Mouse (Mus musculus) stomach, postnatal 0 days (tissue): ENCODE measurements around the gene Cldn6. TPM values are rescaled to one million over a fixed set of nuclear protein-coding genes. Genes with fewer than 3 reads are reported as not detected.
A peak's percentile ranks its signal among the peaks of the same experiment; 100 is the strongest.

Experiments
- ATAC-seq: fragments of 200-750 bp; cut with Nextera tagmentation; 2 replicates; pipeline ENCODE4 v1.8.0; 2017; ENCODE audit not compliant: low FRiP score, low TSS enrichment
- DNase-seq: peaks from one replicate; pipeline ENCODE4 v3.0.0-alpha.2; 2016; ENCODE audit warnings: low spot score
- H3K27ac ChIP-seq: fragments of 300-500 bp; sonication (generic); replicated peaks from 2 replicates; pipeline ENCODE4 v1.5.1; 2014; ENCODE audit warnings: mild to moderate bottlenecking, control low read depth
- H3K27me3 ChIP-seq: fragments of 300-500 bp; sonication (generic); 2 replicates; pipeline ENCODE4 v1.6.1; 2014; ENCODE audit warnings: low read length; ENCODE audit not compliant: control insufficient read depth, insufficient read depth
- H3K36me3 ChIP-seq: fragments of 300-500 bp; sonication (generic); 2 replicates; pipeline ENCODE4 v1.6.1; 2014; ENCODE audit warnings: low read length, mixed read lengths; ENCODE audit not compliant: control insufficient read depth, insufficient read depth
- H3K4me1 ChIP-seq: fragments of 300-500 bp; sonication (generic); replicated peaks from 2 replicates; pipeline ENCODE4 v1.6.1; 2014; ENCODE audit warnings: antibody characterized with exemption; ENCODE audit not compliant: control insufficient read depth, insufficient read depth
- H3K4me2 ChIP-seq: fragments of 300-500 bp; sonication (generic); replicated peaks from 2 replicates; pipeline ENCODE4 v1.6.1; 2014; ENCODE audit warnings: low read depth, mild to moderate bottlenecking, control low read depth, moderate library complexity
- H3K4me3 ChIP-seq: fragments of 300-500 bp; sonication (generic); 2 replicates; pipeline ENCODE4 v1.5.1; 2014; ENCODE audit warnings: low read depth, low read length, control low read depth
- H3K9ac ChIP-seq: fragments of 300-500 bp; sonication (generic); 2 replicates; pipeline ENCODE4 v1.6.1; 2014; ENCODE audit warnings: mild to moderate bottlenecking, low read length, control low read depth, mixed read lengths
- H3K9me3 ChIP-seq: fragments of 300-500 bp; sonication (generic); 2 replicates; pipeline ENCODE4 v1.6.1; 2016; ENCODE audit warnings: low read length; ENCODE audit not compliant: control insufficient read depth
- CTCF ChIP-seq: IDR thresholded peaks from 2 replicates; pipeline ENCODE4 v1.5.1; 2016; ENCODE audit warnings: antibody characterized with exemption, low read depth, mild to moderate bottlenecking, moderate library complexity
- EP300 ChIP-seq: optimal IDR thresholded peaks from 2 replicates; pipeline ENCODE3; 2016; ENCODE audit warnings: antibody characterized with exemption
- WGBS: fragments of 180-500 bp; shearing (Covaris S2); extraction: QIAGEN DNeasy Blood & Tissue Kit; methylation state at CpG from one replicate; pipeline ENCODE4 v1.1.7; 2014; 5-methylcytosine and 5-hydroxymethylcytosine counted together
- polyA plus RNA-seq: library from polyadenylated mRNA; unstranded; fragments of >200 nt; fragmentation: Nextera tagmentation; extraction: Ambion mirVana; gene quantifications from 2 replicates; pipeline ENCODE4 v1.2.1, GENCODE M21; 2015

The Cldn6 gene
- polyA plus RNA-seq, 1 experiment from 2014 or later = 3.2 TPM

DNA sequence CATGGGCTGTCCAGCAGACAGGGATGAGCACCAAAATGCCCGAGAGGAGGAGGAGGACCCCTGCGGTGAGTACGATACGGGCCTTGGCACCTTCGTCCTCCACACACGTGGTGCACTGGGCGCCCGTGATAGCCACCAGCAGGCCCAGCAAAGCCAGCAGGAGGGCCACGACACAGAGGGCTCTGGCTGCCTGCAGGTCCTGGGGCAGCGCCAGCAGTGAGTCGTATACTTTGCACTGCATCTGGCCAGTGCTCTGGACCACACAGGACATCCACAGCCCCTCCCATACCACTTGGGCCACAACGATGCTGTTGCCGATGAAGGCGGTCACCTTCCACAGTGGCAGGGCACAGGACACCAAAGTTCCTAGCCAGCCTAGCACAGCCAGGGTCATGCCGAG is 4.2 kb downstream of the Cldn6 start:
- DNase-seq = no peak
- Histone ChIP-seq H3K36me3 (no peaks in the 10 kb centered on the region), H3K9me3 (no peaks in the 10 kb centered on the region), H3K27ac (no peak overlapping the region), H3K9ac (no peak overlapping the region), H3K4me2 (no peak overlapping the region), H3K4me3 (no peak overlapping the region), H3K4me1 (peaks cover 2% of the 10 kb centered on the region; the same call in 1 of the 2 replicates), H3K27me3 (0 out of 2 replicates have a peak, but pooled peaks cover 2% of the 10 kb centered on the region)
- 37% methylated on average over 15 of the region's 15 CpGs for WGBS
- TF ChIP-seq CTCF (no peak), EP300 (no peak)
- ATAC-seq = no peak

DNA sequence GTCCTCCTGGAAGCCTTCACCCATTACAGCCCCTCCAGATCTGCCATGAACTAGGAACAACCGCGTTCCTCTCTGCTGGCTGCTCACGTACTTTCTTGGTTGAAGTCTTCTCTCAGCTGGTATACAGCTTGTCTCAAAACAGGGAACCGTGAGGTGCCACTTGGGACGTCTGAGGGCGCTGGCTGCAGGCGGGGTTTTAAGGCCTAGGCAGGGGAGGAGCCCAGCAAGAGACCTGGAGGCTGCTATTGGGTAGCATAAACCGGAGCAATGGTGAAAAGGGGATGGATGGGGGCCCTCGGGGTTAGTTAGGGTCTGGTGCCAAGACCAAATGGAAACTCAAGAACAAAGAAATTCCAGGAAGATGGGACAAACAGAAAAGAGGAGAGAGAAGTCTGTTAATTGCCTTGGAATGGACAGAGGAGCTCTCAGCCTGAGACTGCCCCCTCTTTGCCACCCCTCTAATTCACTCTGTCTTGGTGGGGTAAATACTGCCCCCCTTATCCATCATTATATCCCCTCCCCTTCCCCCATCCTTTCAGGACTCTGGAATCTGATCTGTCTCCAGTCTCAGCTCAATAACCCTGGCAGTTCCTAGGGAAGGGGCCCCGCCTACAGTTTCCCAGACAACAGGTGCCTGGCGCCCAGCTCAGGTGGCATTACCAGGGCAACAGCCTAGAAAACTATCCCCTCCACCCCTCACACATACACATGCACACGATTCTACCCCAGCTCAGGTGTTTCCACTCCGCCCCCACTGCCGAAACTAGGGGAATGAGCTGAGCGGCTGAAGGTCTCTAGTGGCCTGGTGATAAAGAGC is 5.0 kb downstream of the Cldn6 start, which contains the start of gene Cldn9:
Gene Cldn9 (minus strand): TSS at position 171 of the 817 bp plus-strand sequence.
- no peak within 1 kb of the TSS for H3K4me3 ChIP-seq
- H3K4me2 ChIP-seq = no peak within 1 kb of the TSS
- WGBS = 29% methylated on average over 15 of the region's 15 CpGs
- H3K9me3 ChIP-seq = no peaks in the 10 kb centered on the region
- DNase-seq (no peak), ATAC-seq (no peak)
- H3K9ac ChIP-seq = no peak within 1 kb of the TSS
- 0 out of 2 replicates have a peak, but pooled peaks cover 2% of the 10 kb centered on the region for H3K27me3 ChIP-seq
- no peaks in the 10 kb centered on the region for H3K36me3 ChIP-seq
- peaks cover 2% of the 10 kb centered on the region; the same call in 1 of the 2 replicates for H3K4me1 ChIP-seq
- no peak for TF ChIP-seq EP300
- TF ChIP-seq CTCF = no peak
- H3K27ac ChIP-seq = no peak within 1 kb of the TSS

DNA sequence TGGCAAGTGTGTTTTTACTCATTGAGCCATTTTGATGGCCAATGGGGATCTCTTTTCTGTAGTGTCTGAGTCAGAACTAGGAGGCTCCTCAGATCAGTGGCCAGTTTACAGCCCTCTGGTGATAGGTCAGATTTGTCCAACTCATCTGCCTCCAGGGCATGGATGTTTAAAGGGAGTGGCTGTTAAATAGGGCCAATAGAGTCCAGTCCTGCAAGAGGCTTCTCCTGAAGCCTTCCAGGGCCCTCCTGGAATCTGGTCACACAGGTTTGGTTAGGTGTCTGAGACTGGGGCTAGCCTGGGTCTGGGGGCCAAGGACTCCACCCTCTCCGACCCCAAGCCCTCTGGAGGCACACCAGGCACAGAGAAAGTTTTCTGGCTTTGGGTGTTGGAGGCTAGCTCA is 15.4 kb downstream of the Cldn6 start:
- DNase-seq (no peak), ATAC-seq (no peak)
- H3K27me3 ChIP-seq = no peaks in the 10 kb centered on the region
- no peaks in the 10 kb centered on the region for H3K36me3 ChIP-seq
- TF ChIP-seq EP300 = no peak
- no peak for TF ChIP-seq CTCF
- WGBS = 61% methylated on average over 1 of the region's 1 CpGs
- H3K4me1 ChIP-seq = no peaks in the 10 kb centered on the region
- H3K4me3 ChIP-seq = no peak overlapping the region
- H3K9ac ChIP-seq = no peak overlapping the region
- no peak overlapping the region for H3K27ac ChIP-seq
- no peaks in the 10 kb centered on the region for H3K9me3 ChIP-seq
- no peak overlapping the region for H3K4me2 ChIP-seq

DNA sequence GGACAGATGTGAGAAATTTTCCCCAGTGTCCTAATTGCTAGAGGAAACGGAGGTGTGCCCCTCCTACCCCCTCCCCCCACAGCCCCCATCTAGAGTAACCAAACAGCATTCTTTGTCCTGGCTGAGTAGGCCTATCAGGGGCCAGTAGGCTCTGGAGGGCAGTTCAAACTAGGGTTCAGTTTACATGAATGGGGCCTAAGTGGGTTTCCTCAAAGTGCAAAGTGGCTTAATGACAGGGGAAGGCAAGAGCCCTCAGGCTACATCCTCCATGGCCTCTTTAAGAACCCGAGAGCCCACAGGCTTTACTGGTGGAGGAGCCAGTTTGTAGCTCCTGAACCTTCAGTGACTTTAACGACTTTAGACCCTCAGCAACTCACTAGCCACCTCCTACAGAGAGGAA is 16.8 kb downstream of the Cldn6 start:
- Histone ChIP-seq H3K27ac (no peak overlapping the region), H3K4me2 (no peak overlapping the region), H3K27me3 (no peaks in the 10 kb centered on the region), H3K4me3 (no peak overlapping the region), H3K4me1 (no peaks in the 10 kb centered on the region), H3K36me3 (no peaks in the 10 kb centered on the region), H3K9ac (no peak overlapping the region), H3K9me3 (no peaks in the 10 kb centered on the region)
- WGBS = 27% methylated on average over 3 of the region's 3 CpGs
- ATAC-seq = no peak
- no peak for TF ChIP-seq CTCF
- no peak for TF ChIP-seq EP300
- no peak for DNase-seq

DNA sequence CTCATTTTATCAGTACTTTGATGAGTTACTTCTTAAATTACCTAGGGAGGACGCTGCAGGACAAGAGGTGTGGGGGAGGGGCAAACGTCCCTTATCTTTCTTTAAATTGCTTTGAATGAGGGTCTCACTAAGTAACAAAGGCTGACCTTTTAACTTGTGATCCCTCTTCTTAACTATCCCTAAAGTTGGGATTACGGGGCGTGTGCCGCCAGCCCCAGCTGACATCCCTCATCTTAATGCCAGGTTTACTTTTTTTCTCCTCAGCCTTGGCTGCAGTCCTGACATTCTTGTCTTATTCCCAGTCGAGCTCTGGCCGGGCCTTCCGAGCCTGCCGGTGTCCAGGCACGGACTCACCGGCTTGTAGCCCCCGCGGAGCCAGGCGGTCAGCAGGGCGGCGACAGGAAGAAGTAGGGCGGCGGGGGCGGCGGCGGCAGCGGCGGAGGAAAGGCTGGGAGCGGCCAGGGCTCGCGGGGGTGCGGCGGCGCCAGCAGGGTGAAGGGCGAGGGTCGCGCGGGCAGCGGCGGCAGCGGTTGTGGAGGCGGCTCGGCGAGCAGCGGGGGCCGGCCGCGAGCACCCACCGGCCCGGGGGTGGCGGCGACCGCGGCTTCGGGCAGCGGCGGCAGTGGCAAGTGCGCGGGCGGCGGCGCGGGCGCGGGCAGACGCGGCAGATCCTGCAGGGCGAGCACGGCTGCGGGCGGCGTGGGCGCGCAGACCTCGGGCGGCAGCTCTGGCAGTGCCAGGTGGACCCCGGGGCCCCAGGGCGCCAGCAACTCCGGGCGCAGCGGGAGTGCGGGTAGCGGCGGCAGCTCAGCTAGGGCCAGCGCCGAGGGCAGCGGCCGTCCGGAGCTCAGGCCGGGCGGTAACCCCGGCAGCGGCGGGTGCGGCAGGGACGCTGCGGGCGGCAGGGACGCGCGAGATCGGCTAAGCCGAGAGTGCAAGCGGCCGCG is 20.4 kb downstream of the Cldn6 start:
- no peaks in the 10 kb centered on the region for H3K27me3 ChIP-seq
- ATAC-seq = peak; percentile 48
- no peaks in the 10 kb centered on the region for H3K4me1 ChIP-seq
- WGBS = 1% methylated on average over 58 of the region's 101 CpGs
- no peaks in the 10 kb centered on the region for H3K9me3 ChIP-seq
- peak; percentile 49 for DNase-seq
- H3K4me2 ChIP-seq = peak overlapping the region; percentile 100
- peak overlapping the region; percentile 64 for H3K9ac ChIP-seq
- H3K4me3 ChIP-seq = peak overlapping the region; percentile 63
- no peak overlapping the region for H3K27ac ChIP-seq
- H3K36me3 ChIP-seq = no peaks in the 10 kb centered on the region
- no peak for TF ChIP-seq CTCF
- no peak for TF ChIP-seq EP300
